Mouse (Mus musculus) WW6 (cell line): ENCODE measurements around the gene Nedd8.

Experiments used
- DNase-seq: peaks from one replicate; pipeline ENCODE4 v3.0.0-alpha.2; 2013; ENCODE audit warnings: low read depth, low spot score

Nedd8 gene

DNA sequence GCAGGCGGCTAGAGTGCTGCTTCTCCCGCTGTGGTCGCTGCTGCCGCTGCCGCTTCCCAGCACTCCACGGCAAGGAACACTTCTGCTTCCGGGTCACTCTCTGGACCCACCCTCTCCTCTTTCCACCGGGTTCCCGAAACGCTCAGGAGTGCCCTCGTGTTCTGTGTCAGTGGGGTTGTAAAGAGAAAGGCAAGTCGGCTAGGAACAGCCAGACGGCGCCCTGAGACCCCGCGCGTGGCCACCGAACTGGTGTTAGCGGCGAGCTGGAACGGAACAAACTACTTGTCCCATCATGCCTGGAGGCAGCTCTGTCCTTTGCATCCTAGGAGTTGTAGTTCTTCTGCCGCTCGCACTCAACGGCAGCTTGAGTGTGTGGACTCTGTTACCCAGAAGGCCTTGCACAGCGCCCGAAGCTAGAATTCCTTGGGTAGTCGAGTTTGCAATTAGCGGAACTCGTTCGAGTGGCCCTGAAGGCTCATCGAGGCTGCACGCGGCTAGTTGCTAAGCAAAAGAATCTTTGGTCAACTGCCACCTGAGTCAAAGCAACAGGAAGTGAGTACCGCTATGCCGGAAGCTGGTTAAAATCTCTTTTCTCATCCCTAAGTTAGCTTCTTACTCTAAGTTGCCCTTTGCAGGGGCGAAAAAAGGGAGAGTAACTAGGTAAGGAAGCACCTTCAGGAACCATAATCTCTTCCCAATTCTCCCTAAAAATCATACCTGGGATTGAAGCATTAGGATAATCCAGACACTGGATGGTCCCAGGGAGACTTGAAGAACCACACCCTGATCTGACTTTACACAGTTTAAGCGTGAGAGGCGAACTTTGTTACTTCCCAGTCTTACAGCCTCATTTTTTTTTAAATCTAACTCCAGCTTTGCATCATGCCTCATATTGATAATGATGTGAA, at the start of gene Nedd8, which contains the start of gene Gmpr2:
Gene Nedd8 (minus strand): TSS at position 292 of the 908 bp plus-strand sequence.
Gene Gmpr2 (plus strand): TSS at position 109 of the 908 bp plus-strand sequence.
- peak; percentile 95 for DNase-seq

DNA sequence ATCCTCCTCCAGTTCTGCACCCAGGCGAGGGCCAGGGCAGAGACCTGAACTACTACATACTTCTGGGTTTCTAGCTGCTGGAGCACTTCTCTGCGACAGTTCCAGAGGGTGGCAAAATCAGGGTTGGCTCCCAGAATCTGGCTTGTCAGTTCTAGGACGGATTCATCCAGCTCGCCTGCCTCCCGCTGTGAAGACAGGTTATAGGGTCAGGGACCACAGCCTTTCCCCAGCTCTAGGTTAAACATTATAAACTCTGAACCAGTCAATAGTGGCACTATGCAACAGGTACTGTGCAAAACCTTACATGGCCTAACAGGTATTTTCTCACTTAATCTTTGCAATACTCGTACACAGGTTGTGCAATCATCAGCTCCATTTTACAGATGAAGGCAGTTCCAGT, 49.2 kb upstream of the Nedd8 start:
- DNase-seq = no peak

DNA sequence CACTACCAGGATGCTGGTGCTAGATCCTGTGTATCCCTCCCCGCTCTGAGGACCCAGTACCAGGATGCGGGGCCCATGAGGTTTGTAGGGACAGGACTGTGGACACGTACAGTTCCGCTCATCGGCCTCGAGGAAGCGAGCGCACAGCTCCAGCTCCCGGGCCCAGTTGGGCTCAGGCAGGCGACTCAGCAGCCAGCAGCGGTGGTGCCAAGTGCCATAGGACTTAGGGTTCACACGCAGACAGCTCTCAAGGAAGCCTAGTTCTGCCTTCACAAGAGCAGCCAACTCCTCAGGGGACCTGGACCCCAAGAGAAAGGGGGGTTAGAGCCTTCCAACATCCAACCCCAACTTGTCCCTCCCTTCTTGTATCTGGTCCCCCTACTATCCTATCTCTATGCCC, 48.7 kb upstream of the Nedd8 start:
- no peak for DNase-seq

DNA sequence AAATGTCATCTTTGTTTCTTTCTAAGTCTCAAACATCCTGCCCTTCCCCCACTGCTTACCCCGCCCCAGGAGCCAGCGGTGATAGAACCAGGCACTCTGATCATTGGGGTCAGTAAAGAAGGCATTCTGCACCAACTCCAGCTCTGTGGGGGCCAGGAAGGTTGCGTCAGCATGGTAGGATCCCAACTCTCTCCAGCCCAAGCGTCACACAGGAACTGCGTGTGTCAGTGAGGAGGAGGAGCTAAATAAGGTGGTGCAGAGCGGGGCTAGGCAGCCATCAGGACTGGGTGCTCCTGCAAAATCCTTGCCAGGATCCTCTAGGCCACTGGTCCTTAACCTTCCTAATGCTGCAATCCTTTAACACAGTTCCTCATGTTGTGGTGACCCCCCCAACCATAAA, 47.8 kb upstream of the Nedd8 start:
- no peak for DNase-seq

DNA sequence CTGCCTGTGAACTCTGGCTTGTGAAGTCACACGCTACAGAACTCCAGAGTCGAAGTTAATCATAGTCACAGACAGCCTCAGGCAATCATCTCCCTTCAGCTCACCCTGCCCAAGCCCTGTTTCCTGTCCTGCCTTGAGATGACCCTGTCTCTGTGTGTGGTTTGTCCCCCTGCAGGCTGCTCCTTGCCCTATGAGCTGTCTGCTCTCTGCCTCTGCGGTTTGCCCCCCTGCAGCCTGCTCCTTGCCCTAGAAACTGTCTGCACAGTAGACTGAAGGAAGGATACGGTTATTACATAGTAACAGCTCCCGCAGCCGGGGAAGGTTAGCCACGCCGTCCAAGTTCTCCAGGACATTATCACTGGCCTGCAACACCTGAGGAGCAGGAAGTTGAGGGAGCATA, 45.0 kb upstream of the Nedd8 start:
- DNase-seq = no peak

DNA sequence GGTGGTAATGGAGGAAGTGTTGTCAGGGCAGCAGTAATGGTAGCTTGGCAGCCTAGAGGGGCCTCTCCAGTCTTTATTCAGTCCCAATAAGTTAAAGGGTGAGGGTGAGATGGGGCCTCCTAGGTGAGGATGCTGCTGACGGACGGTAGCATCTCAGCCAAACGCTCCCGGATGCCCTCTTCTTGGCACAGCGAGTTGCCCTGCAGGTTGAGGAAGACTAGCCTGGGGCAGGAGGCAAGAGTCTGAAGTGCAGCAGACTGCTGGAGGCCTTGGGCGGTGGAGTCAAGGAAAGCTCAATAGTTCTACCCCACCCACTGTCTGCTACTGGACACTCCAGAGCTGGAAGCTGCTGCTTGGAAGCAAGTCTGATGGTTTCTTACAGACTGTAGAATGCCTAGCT, 44.3 kb upstream of the Nedd8 start:
- no peak for DNase-seq

DNA sequence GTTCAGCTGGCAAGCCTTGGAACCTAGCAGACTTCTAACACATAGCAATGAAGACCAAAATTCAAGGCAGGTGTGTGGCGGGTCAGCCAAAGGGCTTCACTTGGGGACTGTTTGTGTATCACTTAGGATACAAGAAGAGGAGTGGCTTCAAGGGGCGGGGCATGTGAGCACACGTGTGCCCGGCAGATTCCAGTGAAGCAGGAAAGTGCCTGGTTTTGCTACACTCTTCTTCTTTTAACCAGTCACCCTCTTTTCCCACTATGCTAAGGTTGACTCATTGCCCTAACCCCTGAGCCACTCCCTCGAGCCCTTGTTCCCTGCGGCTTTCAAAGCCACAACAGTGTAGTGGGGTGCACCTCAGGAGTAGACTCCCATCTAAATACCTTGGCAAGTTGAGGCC, 43.0 kb upstream of the Nedd8 start:
- no peak for DNase-seq

DNA sequence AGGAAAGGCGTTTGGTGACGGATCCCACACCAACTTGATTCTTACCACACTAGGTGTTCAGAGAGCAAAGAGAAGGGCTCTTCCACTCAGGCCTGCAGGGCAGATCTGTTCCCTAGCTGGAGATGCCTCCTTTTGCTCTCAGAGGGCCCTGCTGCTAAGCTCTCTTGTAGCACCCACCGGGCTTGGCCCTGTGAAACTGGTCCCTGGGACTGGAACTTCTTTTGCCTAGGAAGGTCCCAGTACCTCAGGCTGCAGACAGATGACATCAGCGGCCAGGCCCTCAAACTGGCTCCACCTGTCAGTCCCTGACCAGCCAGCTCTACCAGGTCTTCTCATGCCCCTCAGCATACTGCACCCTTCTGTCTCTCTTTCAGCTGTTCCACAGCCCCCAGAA, 41.8 kb upstream of the Nedd8 start, which contains the start of gene Tgm1:
Gene Tgm1 (minus strand): TSS at position 198 of the 394 bp plus-strand sequence.
- no peak for DNase-seq

DNA sequence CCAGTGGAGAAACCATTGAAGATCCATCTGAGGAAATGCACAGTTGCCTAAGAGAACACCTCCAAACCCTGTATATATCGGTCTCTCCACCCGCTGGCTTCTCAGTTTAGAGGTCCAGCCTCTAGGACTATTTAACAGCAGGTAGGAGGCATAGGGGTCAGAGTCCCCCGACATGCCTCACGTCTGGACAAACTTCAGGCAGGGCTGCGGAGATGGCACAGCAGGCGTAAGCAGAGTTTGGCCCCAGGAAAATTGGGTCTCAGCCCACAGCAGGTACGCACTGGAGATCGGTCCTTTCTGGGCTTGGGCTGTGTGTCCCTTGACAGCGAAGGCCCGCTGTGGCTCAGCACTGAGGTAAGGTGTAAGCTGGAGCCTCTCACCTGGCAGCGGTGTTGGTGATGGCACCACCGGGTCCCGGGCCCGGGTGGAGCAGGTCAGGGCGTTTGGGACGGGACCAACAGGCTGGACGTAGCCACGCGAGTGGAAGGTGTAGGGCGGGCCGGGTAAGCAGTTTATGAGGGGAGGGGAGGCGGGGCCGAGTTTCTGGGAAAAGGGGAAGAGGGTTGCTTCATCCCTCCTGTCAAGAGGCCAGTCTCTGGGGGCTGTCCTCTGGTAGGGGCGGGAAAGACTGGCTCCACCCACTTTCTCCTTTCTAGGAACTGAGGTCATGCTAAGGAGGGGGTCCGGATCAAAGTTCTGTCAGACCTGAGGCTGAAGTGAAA, 41.2 kb upstream of the Nedd8 start:
- DNase-seq = no peak

DNA sequence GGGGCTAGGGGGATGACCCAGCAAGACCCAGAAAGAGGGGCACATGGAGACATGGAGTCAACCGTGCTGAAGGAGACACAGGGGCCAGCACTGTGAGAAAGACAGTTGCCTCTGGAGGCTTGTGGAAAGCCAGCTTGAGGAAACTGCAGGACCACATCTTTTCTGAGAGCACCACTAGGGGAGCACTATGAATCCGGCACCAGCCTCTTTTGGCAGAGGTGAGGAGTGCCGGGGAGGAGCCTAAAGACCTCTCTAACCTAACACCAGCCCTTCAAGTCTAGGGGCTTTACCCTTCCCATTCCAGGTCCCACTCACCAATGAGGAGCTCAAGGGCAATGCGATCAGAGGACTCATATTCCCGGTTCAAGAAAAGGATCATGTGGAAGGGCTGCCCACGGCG, 39.9 kb upstream of the Nedd8 start:
- DNase-seq = no peak

DNA sequence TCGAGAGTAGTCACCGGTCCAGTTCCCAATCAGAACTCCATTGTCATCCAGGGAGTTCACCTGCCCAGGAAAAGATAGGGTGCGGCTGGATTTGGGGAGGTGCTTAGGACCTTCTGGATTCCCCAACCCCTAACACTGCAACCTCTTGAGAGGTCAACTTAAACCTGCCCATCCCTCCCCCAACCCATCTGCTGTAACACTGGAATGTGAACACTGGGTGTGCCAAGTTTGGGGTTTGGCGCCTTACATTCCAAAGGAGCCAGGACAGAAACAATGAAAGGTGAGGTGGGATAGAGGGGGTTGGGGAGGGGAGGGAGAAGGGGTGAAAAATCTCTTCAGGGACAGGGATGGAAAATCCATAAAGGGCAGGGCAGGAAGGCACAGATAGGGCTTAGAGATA, 37.6 kb upstream of the Nedd8 start:
- peak; percentile 61 for DNase-seq

DNA sequence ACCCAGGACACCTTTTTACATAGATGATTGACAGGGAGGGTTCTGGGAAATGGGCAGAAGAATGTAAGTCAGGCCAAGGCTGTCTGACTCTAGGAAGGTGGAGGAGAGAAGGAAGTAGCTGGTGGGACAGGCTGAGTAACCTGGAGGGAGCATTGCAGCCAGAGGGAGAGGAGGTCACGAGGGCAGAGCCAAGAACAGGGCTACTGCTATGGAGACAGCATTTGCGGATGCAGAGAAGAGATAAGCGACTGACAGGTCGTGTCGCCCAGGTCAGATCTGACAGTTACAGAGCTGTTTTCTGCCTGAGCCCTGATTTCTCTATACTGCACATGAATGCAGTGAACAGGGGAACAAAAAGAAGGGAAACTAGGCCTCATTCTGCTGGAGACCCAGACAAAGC, 35.5 kb upstream of the Nedd8 start:
- DNase-seq = no peak

DNA sequence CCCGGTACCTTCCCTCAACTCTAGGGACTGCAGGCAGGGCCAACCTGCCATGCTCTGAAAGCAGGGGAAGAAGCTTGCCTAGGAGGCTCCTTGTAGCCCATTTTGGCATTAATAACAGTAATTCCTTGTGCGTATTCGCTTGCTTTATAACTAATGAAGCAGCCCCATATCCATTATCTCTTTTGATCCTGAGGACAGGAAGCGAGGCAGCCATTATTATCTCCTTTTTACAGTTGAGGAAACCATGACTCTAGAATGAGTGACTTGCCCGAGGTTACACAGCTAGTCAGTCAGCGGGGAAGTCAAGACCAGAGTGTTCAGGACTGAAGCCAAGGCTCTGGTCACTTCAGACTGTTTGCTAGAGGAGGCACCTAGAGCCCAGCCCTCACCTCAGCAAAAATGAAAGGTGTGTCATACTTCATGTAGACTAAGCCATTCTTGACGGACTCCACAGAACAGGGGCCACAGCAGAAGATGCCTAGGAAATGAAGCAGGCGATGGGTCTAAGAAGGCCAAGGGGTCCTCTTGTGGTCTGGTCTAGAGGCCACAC, 34.2 kb upstream of the Nedd8 start:
- DNase-seq = no peak

DNA sequence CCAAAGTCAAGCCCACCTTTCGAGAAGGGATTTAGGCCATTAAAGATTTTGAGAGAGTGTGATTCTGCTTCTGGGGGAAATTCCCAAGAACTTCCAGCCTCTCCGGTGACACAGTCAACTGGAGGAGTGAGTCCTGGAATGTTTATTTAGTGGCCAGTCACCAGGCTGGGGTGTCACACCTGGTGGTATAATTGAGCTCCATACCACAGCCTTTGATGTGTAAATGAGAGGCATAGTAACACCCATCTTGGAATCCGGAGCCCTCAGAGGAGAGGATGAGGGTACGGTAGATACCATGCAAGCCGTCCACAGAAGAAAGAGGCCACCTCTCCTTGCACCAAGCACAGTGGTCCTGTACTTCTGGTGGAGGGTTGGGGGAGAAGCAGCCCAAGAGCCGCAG, 30.8 kb upstream of the Nedd8 start:
- DNase-seq = no peak

DNA sequence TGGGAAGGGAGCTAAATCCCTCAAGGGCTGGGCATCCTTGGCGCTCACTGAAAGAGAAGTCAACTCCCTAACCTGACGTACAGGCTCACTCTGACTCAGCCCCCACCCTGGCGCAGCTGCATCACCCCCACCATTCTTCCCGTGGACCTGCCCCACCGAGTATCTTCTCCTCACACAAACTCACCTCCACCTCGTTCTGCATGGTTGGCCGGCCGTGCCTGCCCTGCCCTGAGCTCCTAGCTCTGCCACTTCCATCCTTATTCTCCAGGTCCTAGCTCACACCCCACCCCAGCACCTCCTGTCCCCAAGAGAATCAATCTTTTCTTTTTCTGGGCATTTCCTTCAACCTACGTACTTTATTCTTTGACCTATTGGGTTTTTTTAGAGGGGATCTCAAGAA, 29.2 kb upstream of the Nedd8 start:
- DNase-seq = no peak

DNA sequence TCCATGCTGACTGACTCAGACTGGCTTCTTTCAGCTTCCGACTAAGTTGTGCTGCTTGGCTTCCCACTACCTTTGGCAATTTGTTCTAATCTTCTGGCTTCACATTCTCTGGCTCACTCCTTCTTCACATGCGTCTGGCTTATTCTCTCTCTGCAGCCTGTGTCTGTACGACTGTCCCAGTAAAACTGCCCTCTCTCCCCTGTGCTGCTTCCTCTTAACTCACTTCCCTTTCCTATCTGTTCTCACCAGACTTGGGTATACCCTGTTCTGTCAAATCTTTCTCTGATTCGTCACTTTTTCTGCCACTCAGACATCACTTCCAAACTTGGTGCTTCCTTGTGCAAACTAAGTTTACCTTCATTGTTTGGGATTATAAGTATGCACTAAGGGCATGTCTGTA, 25.3 kb upstream of the Nedd8 start:
- no peak for DNase-seq

DNA sequence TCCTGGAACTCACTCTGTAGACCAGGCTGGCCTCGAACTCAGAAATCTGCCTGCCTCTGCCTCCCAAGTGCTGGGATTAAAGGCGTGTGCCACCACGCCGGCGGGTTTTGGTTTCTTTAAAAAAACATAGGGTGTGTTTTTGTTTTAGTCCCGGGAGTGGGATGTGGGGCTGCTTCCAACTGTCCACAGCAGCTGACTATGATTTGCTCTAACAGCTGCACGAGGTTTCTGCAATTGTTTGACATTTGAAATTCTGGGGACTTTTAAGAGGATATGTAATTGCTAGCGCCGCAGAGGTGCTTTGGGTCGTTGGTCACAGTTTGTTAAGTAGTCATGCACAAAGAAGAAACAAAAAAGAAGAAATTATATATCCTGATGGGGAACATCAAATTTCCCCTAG, 17.5 kb upstream of the Nedd8 start:
- no peak for DNase-seq

DNA sequence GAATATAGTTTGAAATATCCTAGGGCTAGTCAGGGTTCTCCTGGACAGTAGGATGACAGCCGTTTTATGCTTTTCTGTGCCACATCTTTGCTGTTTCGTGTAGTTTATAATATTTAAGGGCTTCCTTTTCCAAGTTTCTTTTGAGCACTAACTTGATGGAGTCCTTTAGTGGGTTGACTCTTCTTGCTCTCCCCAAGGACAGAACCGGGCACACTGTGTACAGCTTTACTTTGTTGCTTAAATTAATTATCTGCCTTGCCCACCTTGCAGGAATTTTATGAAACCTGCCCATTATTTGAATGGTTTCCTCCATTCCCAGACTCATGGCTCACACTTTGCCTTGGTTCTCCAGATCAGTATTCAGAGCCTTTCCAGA, 10.2 kb upstream of the Nedd8 start:
- DNase-seq = no peak

DNA sequence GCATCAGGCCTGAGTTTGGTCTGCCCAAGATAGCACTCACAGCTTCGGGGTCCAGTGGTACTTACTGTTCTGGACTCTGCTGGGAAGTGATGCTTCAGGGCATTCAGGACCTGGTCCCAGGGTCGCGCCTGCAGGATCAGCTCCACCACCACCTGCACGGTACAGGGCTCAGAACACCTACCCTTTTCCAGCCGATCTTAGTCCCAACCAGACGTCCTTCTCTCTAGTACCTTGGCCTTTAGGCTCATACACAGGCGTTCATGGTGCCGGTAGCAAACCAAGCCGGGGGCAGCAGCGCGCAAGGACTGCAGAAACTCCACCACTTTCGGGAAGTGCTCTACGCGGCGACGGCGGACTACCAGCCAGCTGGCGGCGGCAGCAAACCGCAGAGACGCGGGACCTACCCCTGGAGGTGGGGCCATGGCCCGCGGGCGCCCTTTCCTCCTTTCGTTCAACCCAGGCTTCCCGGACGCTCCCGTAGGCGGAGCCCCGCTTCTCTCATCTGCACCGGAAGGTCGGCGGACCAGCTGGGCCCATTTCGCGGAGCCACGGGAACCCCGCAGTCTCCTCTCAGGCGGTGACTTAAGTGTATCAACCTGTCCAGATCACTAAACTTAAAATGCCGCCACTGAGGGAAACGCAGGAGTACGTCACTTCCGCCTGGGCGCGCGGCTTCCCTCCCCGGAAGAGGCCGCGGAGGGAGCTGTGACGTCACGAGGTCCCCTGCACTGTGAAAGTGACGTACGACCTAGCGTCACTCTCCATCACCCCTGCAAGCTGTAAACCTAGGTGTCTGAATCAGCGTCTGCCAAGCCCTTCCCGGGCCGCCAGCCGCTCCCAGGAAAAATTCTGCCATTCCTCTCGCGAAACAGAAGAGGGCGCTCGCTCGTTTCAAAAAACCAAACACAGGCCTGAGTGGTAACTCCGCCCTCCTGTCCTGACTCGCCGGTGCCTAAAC, 9.5 kb upstream of the Nedd8 start, which contains the start of gene Tinf2:
Gene Tinf2 (minus strand): TSS at position 661 of the 958 bp plus-strand sequence.
- peak; percentile 96 for DNase-seq

DNA sequence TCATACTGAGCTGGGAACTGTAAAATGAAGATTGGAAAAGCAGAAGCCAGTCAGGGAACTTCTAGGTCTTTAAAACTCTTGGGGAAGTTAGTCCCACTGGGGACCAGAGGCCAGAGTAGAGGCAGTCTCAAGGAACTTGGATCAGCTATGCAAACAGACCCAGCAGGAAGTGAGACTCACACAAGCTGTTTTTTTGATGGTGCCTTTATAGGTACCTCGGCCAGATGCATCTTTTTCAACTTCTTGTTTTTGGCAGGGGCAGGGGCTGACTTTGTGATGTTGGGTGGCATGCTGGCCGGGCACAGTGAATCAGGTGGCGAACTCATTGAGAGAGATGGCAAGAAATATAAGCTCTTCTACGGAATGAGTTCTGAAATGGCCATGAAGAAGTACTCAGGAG, 5.7 kb upstream of the Nedd8 start:
- DNase-seq = no peak

DNA sequence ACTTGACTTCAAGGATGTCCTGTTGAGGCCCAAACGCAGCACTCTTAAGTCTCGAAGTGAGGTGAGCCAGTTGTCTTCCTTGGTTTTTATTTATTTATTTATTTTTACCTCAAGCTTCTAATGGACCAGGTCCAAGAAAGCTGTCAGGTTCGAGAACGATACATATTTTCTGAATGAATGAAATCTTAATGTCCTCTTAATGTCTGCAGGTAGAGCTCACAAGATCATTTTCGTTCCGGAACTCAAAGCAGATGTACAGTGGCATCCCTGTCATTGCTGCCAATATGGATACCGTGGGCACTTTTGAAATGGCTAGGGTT, 777 bp upstream of the Nedd8 start:
- DNase-seq = no peak

DNA sequence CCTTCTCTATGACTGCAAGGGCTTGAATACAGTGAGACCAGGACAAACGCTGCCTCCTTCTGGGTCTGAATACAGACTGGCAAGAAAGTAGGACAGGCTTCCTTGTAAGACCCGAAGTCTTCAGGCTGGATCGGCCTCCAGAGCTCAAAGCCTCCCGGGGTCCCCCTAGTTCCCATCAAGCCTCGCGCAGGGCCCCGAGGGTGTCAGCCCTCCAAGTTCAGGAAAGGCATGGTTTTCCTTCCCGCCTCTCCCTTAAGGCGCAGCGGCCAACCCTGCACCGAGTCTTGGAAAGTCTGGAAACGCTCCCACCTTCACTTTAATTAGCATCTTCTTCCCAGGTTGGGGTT, 465 bp downstream of the Nedd8 start:
- no peak for DNase-seq
